Mouse (Mus musculus) lung, adult 2 months (tissue): Measurements from ENCODE around the gene Ugt1a9. TPM values are rescaled to one million over a fixed set of nuclear protein-coding genes. Genes with fewer than 3 reads are reported as not detected.

Experiments
- DNase-seq: peaks from one replicate; pipeline ENCODE4 v3.0.0; 2022
- H3K4me1 ChIP-seq: fragments of 200-500 bp; 2 replicates; pipeline ENCODE4 v1.6.1; 2011; ENCODE audit warnings: low read length; ENCODE audit not compliant: control insufficient read depth, insufficient read depth
- H3K4me3 ChIP-seq: fragments of 200-500 bp; replicated peaks from 2 replicates; pipeline ENCODE3; 2011; ENCODE audit warnings: low read depth, mild to moderate bottlenecking, control low read depth, low read length; ENCODE audit errors: extremely low read depth
- CTCF ChIP-seq: fragments of 200-500 bp; IDR thresholded peaks from 2 replicates; pipeline ENCODE4 v1.5.1; 2011; ENCODE audit warnings: mild to moderate bottlenecking, low read length, control low read depth; ENCODE audit not compliant: insufficient read depth
- POLR2A ChIP-seq: fragments of 200-500 bp; IDR thresholded peaks from 2 replicates; pipeline ENCODE4 v1.6.1; 2011; ENCODE audit warnings: low read depth, mild to moderate bottlenecking, control low read depth, low read length, borderline replicate concordance; ENCODE audit errors: extremely low read depth
- WGBS: fragments of 180-500 bp; shearing (Covaris S2); methylation state at CpG from one replicate; pipeline ENCODE4 v1.1.7; 2018; 5-methylcytosine and 5-hydroxymethylcytosine counted together
- polyA plus RNA-seq: library from polyadenylated mRNA; depleted of rRNA; stranded (reverse); fragments of >200 nt; gene quantifications from 2 replicates; pipeline ENCODE4 v1.2.3, GENCODE M21; 2012

Ugt1a9 gene
- polyA plus RNA-seq, 1 experiment, result 0.09 TPM

DNA sequence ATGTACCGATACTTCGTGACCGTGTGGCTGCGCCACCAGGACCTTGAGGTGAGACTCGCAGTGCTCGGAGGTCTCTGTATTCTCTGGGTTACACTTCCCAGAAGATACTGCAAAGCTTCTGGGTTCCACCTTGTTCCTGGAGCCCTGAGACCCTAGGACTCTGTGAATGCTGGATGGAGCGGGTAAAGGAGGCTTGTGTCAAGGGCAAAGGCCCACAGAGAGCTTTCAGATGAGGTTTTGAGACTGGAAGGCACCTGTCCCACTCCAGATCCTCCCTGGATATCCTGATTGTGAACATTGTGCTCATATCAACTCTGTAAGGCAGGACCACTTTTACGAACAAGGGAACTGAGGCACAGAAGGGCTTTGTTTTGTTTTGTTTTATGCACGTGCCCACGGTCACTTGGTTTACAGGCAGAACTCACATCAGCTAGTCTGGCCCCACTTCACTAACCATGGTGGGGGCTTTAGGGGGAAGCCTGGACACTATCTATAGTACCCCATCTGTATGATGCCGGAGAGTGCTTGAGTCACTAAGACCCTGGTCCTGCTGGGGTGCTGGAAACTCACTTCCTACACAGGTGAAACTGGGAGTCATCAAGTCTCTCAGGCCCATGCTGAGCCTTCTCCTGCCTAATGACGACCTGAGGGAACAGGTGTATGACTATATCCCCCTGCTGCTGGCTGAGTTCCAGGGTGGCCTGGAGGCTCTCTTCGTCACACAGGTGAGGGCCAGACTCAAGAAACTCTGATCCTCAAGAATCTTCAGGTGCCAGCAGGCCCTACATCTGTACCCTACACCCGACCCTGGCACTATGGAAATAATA is 163.0 kb downstream of the Ugt1a9 start:
- 65% methylated on average over 14 of the region's 14 CpGs for WGBS
- no peaks in the 10 kb centered on the region for H3K4me1 ChIP-seq
- TF ChIP-seq POLR2A (no peak), CTCF (no peak)
- DNase-seq, result no peak
- H3K4me3 ChIP-seq, result no peak overlapping the region

DNA sequence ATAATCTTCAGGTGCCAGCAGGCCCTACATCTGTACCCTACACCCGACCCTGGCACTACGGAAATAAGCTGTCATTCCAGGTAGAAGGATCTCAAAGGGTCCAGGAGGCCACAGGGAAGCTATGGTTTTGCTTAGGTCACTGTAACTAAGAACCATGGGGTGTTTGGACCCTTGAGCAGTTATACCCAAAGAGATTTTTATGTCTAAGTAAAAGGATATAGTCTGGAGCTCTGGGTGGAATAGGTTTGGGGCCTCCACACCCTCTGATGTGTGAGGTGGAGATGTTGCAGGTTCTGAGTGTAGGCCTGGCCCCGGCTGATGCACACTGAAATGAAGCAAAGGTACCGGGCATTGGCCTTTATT is 163.6 kb downstream of the Ugt1a9 start:
- H3K4me3 ChIP-seq, result no peak overlapping the region
- WGBS, result 58% methylated on average over 4 of the region's 4 CpGs
- TF ChIP-seq CTCF (no peak), POLR2A (no peak)
- H3K4me1 ChIP-seq, result no peaks in the 10 kb centered on the region
- DNase-seq, result no peak

DNA sequence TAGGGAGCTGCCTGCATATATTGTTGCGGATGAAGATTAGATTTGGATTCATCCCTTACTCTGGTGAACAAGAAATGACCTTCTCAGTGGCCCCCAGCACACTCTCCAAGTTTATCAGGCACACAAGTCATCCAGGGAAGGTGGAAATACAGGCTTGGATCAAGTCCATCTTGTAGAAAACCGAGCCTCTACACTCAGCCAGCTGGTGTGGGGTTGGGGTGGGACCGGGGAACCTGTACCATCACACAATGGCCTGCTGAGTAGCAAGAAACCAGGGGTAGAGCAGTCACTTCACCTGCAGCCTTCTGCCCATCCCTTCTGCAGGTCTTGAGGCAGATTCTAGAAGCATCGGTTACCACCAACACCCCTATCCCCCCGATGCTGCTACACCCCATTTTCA is 164.0 kb downstream of the Ugt1a9 start:
- no peak for DNase-seq
- Histone ChIP-seq H3K4me3 (no peak overlapping the region), H3K4me1 (no peaks in the 10 kb centered on the region)
- WGBS, result 37% methylated on average over 5 of the region's 5 CpGs
- TF ChIP-seq CTCF (no peak), POLR2A (no peak)

DNA sequence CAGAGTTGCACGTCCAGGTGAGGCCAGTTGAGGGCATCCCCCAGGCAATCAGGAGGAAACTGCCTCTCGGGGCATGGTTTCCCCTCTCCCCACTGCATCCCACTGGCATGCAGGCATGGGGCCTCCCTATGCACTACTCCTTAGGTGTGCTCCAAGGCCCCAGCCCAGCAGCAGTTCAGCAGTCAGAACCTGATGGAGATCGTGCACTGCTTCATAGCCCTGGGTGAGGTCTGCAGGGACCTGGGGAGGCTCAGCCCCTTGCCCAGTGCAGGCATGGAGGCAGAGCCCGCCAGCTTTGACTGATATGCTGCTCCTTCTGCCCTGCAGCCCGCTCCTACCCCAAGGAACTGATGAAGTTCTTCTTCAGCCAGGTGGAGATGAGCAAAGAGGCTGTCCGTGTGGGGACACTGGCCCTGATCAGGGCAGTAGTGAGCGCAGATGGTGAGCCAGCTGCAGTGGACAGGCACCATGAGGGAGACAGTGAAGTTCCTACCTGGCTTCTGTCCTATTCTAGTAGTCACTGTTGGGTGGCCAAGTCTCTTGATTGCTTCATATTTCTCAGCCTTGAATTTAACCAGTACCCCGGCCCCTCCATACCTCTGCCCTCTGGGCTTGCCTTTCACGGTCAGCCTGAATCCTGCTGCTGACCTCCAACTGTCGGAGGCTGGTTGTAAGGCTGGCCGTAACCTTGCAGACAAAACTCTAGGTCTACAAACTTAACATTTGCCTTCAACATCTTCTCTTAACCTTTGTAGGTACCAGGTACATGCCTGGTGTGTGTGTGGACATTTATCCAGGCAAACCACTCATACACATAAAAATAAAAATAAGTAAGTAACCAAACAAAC is 164.7 kb downstream of the Ugt1a9 start:
- H3K4me3 ChIP-seq, result no peak overlapping the region
- no peak for DNase-seq
- 61% methylated on average over 11 of the region's 11 CpGs for WGBS
- no peaks in the 10 kb centered on the region for H3K4me1 ChIP-seq
- TF ChIP-seq CTCF, result no peak

DNA sequence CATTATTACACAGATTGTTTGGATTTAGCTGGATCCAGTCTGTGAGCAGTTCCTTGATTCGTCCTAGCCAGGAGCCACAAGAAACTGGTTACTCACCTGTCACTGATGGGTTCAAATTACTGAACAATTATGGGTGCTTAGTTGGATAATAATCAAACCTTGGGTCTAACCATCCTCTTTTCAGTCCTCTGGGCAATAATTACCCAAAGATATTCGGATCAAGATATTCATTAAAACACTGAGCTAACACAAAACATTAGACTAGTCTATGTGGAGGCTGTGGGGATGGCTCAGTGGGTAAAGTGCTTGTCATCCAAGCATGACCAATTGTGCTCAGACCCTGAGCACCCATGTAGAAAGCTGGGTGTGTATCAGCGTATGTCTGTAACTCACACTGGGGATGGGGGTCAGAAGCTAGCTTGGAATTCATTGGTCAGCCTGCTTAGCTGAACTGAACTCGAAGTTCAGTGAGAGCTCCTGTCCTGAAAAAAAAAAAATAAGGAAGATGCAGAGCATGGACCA is 165.4 kb downstream of the Ugt1a9 start:
- TF ChIP-seq POLR2A (no peak), CTCF (no peak)
- H3K4me1 ChIP-seq, result no peaks in the 10 kb centered on the region
- WGBS, result 49% methylated on average over 4 of the region's 4 CpGs
- no peak for DNase-seq
- no peak overlapping the region for H3K4me3 ChIP-seq

GRCm38 (mm10) chr1:88237311-88237710 is 166.7 kb downstream of the Ugt1a9 start:
- no peak for DNase-seq
- WGBS, result 69% methylated on average over 5 of the region's 5 CpGs
- H3K4me1 ChIP-seq, result no peaks in the 10 kb centered on the region
- TF ChIP-seq POLR2A (no peak), CTCF (no peak)
- no peak overlapping the region for H3K4me3 ChIP-seq

GRCm38 (mm10) chr1:88238771-88239170 is 168.2 kb downstream of the Ugt1a9 start:
- Histone ChIP-seq H3K4me3 (no peak overlapping the region), H3K4me1 (no peaks in the 10 kb centered on the region)
- TF ChIP-seq POLR2A (no peak), CTCF (no peak)
- no peak for DNase-seq
- WGBS, result 71% methylated on average over 6 of the region's 6 CpGs

- Histone ChIP-seq H3K4me1 (no peaks in the 10 kb centered on the region), H3K4me3 (no peak overlapping the region)
- WGBS, result 67% methylated on average over 5 of the region's 5 CpGs
- no peak for DNase-seq
- no peak for TF ChIP-seq CTCF
- TF ChIP-seq POLR2A, result no peak
Observed at GRCm38 (mm10) chr1:88240072-88240471, 169.5 kb downstream of the Ugt1a9 start.

GRCm38 (mm10) chr1:88240579-88240978 is 170.0 kb downstream of the Ugt1a9 start:
- WGBS, result 63% methylated on average over 4 of the region's 4 CpGs
- Histone ChIP-seq H3K4me1 (no peaks in the 10 kb centered on the region), H3K4me3 (no peak overlapping the region)
- no peak for TF ChIP-seq CTCF
- TF ChIP-seq POLR2A, result no peak
- DNase-seq, result no peak
